9 mouse cellular contexts compared by ENCODE assay signal in the genomic region with DNA sequence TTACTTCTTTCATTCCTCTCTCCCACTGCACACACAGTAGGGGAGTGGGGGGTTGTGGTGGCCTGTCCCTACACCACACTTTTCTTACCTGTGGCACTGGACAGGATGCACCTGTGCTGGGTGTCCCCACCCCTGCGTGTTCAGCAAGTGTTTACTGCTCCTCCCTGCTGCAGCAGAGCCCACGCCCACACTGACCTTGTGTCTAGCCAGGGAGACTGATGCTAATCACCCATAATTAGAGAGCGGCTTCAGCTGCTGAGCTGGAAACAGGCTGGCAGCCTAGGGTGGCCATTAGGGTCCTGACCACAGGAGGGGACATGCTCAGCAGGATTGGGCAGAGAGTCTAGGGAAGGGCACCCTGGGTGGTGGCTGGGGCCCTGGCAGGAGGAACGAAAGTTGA. TPM values are rescaled to one million over a fixed set of nuclear protein-coding genes. Genes with fewer than 3 reads are reported as not detected.
DNase-seq lines count a peak whose midpoint lies in the region; ATAC-seq and TF ChIP-seq lines count a peak whose summit lies in the region.
"Had no signal": no experiment of that assay in that cellular context is flagged by ENCODE, and none has a peak within 500 bp of the region (broad histone marks: within the 10 kb centered on the region; RNA-seq: fewer than 3 reads in every experiment).

No protein-coding gene starts in this region.

- no peak overlapping the region for H3K9ac ChIP-seq in forebrain, embryonic 16.5 days (replicated peaks; ENCODE audit: low read depth, low read length)
- peak overlapping the region; percentile 68 for H3K9ac ChIP-seq in kidney, embryonic 16.5 days (replicated peaks; ENCODE audit: low read length)
- no peak overlapping the region for H3K9ac ChIP-seq in stomach, embryonic 15.5 days

- peak overlapping the region; percentile 98 for H3K27ac ChIP-seq in forebrain, embryonic 10.5 days
- no peak overlapping the region for H3K27ac ChIP-seq in forebrain, embryonic 16.5 days (ENCODE audit: low read length)
- H3K27ac ChIP-seq in spleen, adult 2 months (ENCODE audit: insufficient read depth, low read length), result peak overlapping the region; percentile 99
- peak overlapping the region; percentile 91 for H3K27ac ChIP-seq in kidney, embryonic 16.5 days (ENCODE audit: low read length)
- peak overlapping the region; percentile 90 for H3K27ac ChIP-seq in stomach, embryonic 15.5 days

- no peak overlapping the region for H3K4me2 ChIP-seq in forebrain, embryonic 16.5 days (ENCODE audit: low read length)
- H3K4me2 ChIP-seq in kidney, embryonic 16.5 days (replicated peaks; ENCODE audit: low read depth, low read length), result no peak overlapping the region
- peak overlapping the region; percentile 65; the same call in 1 of the 2 replicates for H3K4me2 ChIP-seq in stomach, embryonic 15.5 days

- intact Hi-C loops in left cerebral cortex, postnatal 10 days (cut with DNase I), result no loop called here
- intact Hi-C loops in gastrocnemius, postnatal 14 days (cut with DNase I; ENCODE audit: low total_unique reads), result no loop called here

- no peak for TF ChIP-seq POLR2A in spleen, adult 2 months (IDR thresholded peaks at IDR 0.05; ENCODE audit: low read depth, low read length)

- DNase-seq in forebrain, embryonic 10.5 days (ENCODE audit: extremely low spot score, low spot score), result no peak
- no peak for DNase-seq in spleen, adult 2 months (ENCODE audit: low read depth in 1 of 2, low spot score in 2 of 2)
- no peak for DNase-seq in spleen, postnatal 4 days (ENCODE audit: low spot score in 2 of 2)
- DNase-seq in left cerebral cortex, postnatal 10 days (ENCODE audit: extremely low spot score in 1 of 2, low spot score in 2 of 2), result no peak
- no peak for DNase-seq in gastrocnemius, postnatal 14 days
- DNase-seq: gastrocnemius, postnatal 25 days had no signal

- no peak for TF ChIP-seq CTCF in spleen, adult 2 months (IDR thresholded peaks at IDR 0.05; ENCODE audit: extremely low read depth, insufficient read depth, insufficient read length, insufficient replicate concordance)

- peak overlapping the region; percentile 78 for H3K4me3 ChIP-seq in forebrain, embryonic 10.5 days
- no peak overlapping the region for H3K4me3 ChIP-seq in forebrain, embryonic 16.5 days (replicated peaks; ENCODE audit: low read length)
- no peak overlapping the region for H3K4me3 ChIP-seq in spleen, adult 2 months (ENCODE audit: extremely low read depth, insufficient read depth, insufficient read length)
- no peak overlapping the region for H3K4me3 ChIP-seq in kidney, embryonic 16.5 days (ENCODE audit: low read length)
- no peak overlapping the region for H3K4me3 ChIP-seq in stomach, embryonic 15.5 days (replicated peaks)

- H3K4me1 ChIP-seq in forebrain, embryonic 10.5 days, result peaks cover 38% of the 10 kb centered on the region
- peaks cover 19% of the 10 kb centered on the region for H3K4me1 ChIP-seq in forebrain, embryonic 16.5 days (replicated peaks; ENCODE audit: control insufficient read depth, insufficient read depth, low read length)
- H3K4me1 ChIP-seq in spleen, adult 2 months (ENCODE audit: control insufficient read depth, insufficient read depth, insufficient read length), result peaks cover 33% of the 10 kb centered on the region; the same call in 1 of the 2 replicates
- H3K4me1 ChIP-seq in kidney, embryonic 16.5 days (ENCODE audit: insufficient read depth, low read length), result peaks cover 46% of the 10 kb centered on the region
- H3K4me1 ChIP-seq in stomach, embryonic 15.5 days, result peaks cover 24% of the 10 kb centered on the region

- no peak for ATAC-seq in forebrain, embryonic 16.5 days
- no peak for ATAC-seq in kidney, embryonic 16.5 days (ENCODE audit: low FRiP score, low TSS enrichment)
- ATAC-seq in stomach, embryonic 15.5 days (ENCODE audit: insufficient read depth, low FRiP score, low read depth), result no peak

- H3K27me3 ChIP-seq in forebrain, embryonic 10.5 days (ENCODE audit: poor library complexity, severe bottlenecking), result no peaks in the 10 kb centered on the region
- no peaks in the 10 kb centered on the region for H3K27me3 ChIP-seq in forebrain, embryonic 16.5 days (replicated peaks; ENCODE audit: control insufficient read depth, insufficient read depth, low read length)
- no peaks in the 10 kb centered on the region for H3K27me3 ChIP-seq in spleen, adult 2 months (ENCODE audit: control insufficient read depth, insufficient read depth, low read length)
- no peaks in the 10 kb centered on the region for H3K27me3 ChIP-seq in kidney, embryonic 16.5 days (ENCODE audit: insufficient read depth, low read length)
- H3K27me3 ChIP-seq in stomach, embryonic 15.5 days (replicated peaks), result no peaks in the 10 kb centered on the region

- H3K9me3 ChIP-seq in forebrain, embryonic 10.5 days, result no peaks in the 10 kb centered on the region
- H3K9me3 ChIP-seq in forebrain, embryonic 16.5 days (ENCODE audit: control insufficient read depth, low read length), result no peaks in the 10 kb centered on the region
- H3K9me3 ChIP-seq in kidney, embryonic 16.5 days (ENCODE audit: low read length), result no peaks in the 10 kb centered on the region
- no peaks in the 10 kb centered on the region for H3K9me3 ChIP-seq in stomach, embryonic 15.5 days

- 81% methylated on average over 4 of the region's 4 CpGs for WGBS in forebrain, embryonic 10.5 days
- 89% methylated on average over 4 of the region's 4 CpGs for WGBS in forebrain, embryonic 16.5 days
- WGBS in spleen, adult 2 months, result 39% methylated on average over 4 of the region's 4 CpGs
- 62% methylated on average over 4 of the region's 4 CpGs for WGBS in kidney, embryonic 16.5 days
- WGBS in stomach, embryonic 15.5 days, result 67% methylated on average over 4 of the region's 4 CpGs

- H3K36me3 ChIP-seq in forebrain, embryonic 10.5 days (replicated peaks), result peaks cover 40% of the 10 kb centered on the region
- H3K36me3 ChIP-seq in forebrain, embryonic 16.5 days (ENCODE audit: control insufficient read depth, insufficient read depth), result no peaks in the 10 kb centered on the region
- H3K36me3 ChIP-seq in spleen, adult 2 months (ENCODE audit: control insufficient read depth, insufficient read depth, low read length), result peaks cover 12% of the 10 kb centered on the region
- peaks cover 6% of the 10 kb centered on the region for H3K36me3 ChIP-seq in kidney, embryonic 16.5 days (ENCODE audit: insufficient read depth, low read length)
- H3K36me3 ChIP-seq in stomach, embryonic 15.5 days, result peaks cover 4% of the 10 kb centered on the region

RNA-seq across cellular contexts. Expression of a gene that starts 1.7 kb away (rescaled TPM):
- polyA plus RNA-seq in forebrain, embryonic 10.5 days (2016; fragmentation: Nextera tagmentation; extraction: Ambion mirVana), result 336 and 339 TPM in 2 replicates
- polyA plus RNA-seq in forebrain, embryonic 16.5 days (2015; fragmentation: Nextera tagmentation; extraction: Ambion mirVana), result 166 and 168 TPM in 2 replicates
- polyA plus RNA-seq in spleen, adult 2 months (2012; rRNA removed), result 109 and 137 TPM in 2 replicates
- polyA plus RNA-seq in kidney, embryonic 16.5 days (2015; fragmentation: Nextera tagmentation; extraction: Ambion mirVana), result 272 and 281 TPM in 2 replicates
- polyA plus RNA-seq in stomach, embryonic 15.5 days (2015; fragmentation: Nextera tagmentation; extraction: Ambion mirVana), result 271 and 297 TPM in 2 replicates
- 10 to 100 TPM; 68.2 to 80.4 TPM for total RNA-seq in left cerebral cortex, postnatal 10 days (2021)
- 10 to 100 TPM; 65.9 to 77.0 TPM for total RNA-seq in gastrocnemius, postnatal 14 days (2021)

RNA-seq across cellular contexts. Expression of a gene that starts 14.5 kb away (rescaled TPM):
- 40.5 and 49.3 TPM in 2 replicates for polyA plus RNA-seq in forebrain, embryonic 10.5 days (2016; fragmentation: Nextera tagmentation; extraction: Ambion mirVana)
- polyA plus RNA-seq in forebrain, embryonic 16.5 days (2015; fragmentation: Nextera tagmentation; extraction: Ambion mirVana), result 60.3 and 65.7 TPM in 2 replicates
- 18.2 and 22.2 TPM in 2 replicates for polyA plus RNA-seq in spleen, adult 2 months (2012; rRNA removed)
- polyA plus RNA-seq in kidney, embryonic 16.5 days (2015; fragmentation: Nextera tagmentation; extraction: Ambion mirVana), result 88.5 TPM in 2 replicates
- 49.9 and 57.9 TPM in 2 replicates for polyA plus RNA-seq in stomach, embryonic 15.5 days (2015; fragmentation: Nextera tagmentation; extraction: Ambion mirVana)
- total RNA-seq in left cerebral cortex, postnatal 10 days (2021), result 10 to 100 TPM; 11.5 to 15.9 TPM
- total RNA-seq in gastrocnemius, postnatal 14 days (2021), result 10 to 100 TPM; 18.2 to 21.6 TPM

RNA-seq across cellular contexts. Expression of a gene that starts 24.0 kb away (rescaled TPM):
- polyA plus RNA-seq in forebrain, embryonic 10.5 days (2016; fragmentation: Nextera tagmentation; extraction: Ambion mirVana), result 49.6 and 50.9 TPM in 2 replicates
- polyA plus RNA-seq in forebrain, embryonic 16.5 days (2015; fragmentation: Nextera tagmentation; extraction: Ambion mirVana), result 54.6 and 57.7 TPM in 2 replicates
- 269 and 455 TPM in 2 replicates for polyA plus RNA-seq in spleen, adult 2 months (2012; rRNA removed)
- polyA plus RNA-seq in kidney, embryonic 16.5 days (2015; fragmentation: Nextera tagmentation; extraction: Ambion mirVana), result 42.1 and 47.4 TPM in 2 replicates
- polyA plus RNA-seq in stomach, embryonic 15.5 days (2015; fragmentation: Nextera tagmentation; extraction: Ambion mirVana), result 84.4 and 84.6 TPM in 2 replicates
- total RNA-seq in left cerebral cortex, postnatal 10 days (2021), result 100 to 1,000 TPM; 147 to 149 TPM
- total RNA-seq in gastrocnemius, postnatal 14 days (2021), result 10 to 100 TPM; 73.5 to 87.4 TPM

RNA-seq across cellular contexts. Expression of a gene that starts 28.5 kb away (rescaled TPM):
- 0.02 TPM in 1 of 2 replicates, not detected in the other for polyA plus RNA-seq in forebrain, embryonic 10.5 days (2016; fragmentation: Nextera tagmentation; extraction: Ambion mirVana)
- 0.11 and 0.14 TPM in 2 replicates for polyA plus RNA-seq in forebrain, embryonic 16.5 days (2015; fragmentation: Nextera tagmentation; extraction: Ambion mirVana)
- 0.08 and 0.09 TPM in 2 replicates for polyA plus RNA-seq in spleen, adult 2 months (2012; rRNA removed)
- 0.04 and 0.06 TPM in 2 replicates for polyA plus RNA-seq in kidney, embryonic 16.5 days (2015; fragmentation: Nextera tagmentation; extraction: Ambion mirVana)
- polyA plus RNA-seq in stomach, embryonic 15.5 days (2015; fragmentation: Nextera tagmentation; extraction: Ambion mirVana), result 0.04 TPM in 1 of 2 replicates, not detected in the other
- total RNA-seq in left cerebral cortex, postnatal 10 days (2021), result under 1 TPM in 1 of 2 experiments, not detected in 1; 0.19 TPM
- under 1 TPM in 1 of 2 experiments, not detected in 1; 0.04 TPM for total RNA-seq in gastrocnemius, postnatal 14 days (2021)
- total RNA-seq: gastrocnemius, postnatal 25 days had no signal

RNA-seq across cellular contexts. Expression of a gene that starts 42.5 kb away (rescaled TPM):
- not detected in 2 replicates for polyA plus RNA-seq in forebrain, embryonic 10.5 days (2016; fragmentation: Nextera tagmentation; extraction: Ambion mirVana)
- polyA plus RNA-seq in forebrain, embryonic 16.5 days (2015; fragmentation: Nextera tagmentation; extraction: Ambion mirVana), result 0.20 TPM in 1 of 2 replicates, not detected in the other
- polyA plus RNA-seq in spleen, adult 2 months (2012; rRNA removed), result 5.2 and 6.0 TPM in 2 replicates
- polyA plus RNA-seq in kidney, embryonic 16.5 days (2015; fragmentation: Nextera tagmentation; extraction: Ambion mirVana), result 1.0 and 1.2 TPM in 2 replicates
- polyA plus RNA-seq in stomach, embryonic 15.5 days (2015; fragmentation: Nextera tagmentation; extraction: Ambion mirVana), result 0.95 and 1.4 TPM in 2 replicates
- total RNA-seq in left cerebral cortex, postnatal 10 days (2021), result not detected
- total RNA-seq in gastrocnemius, postnatal 14 days (2021), result not detected
